Mouse (Mus musculus) right cerebral cortex, postnatal 10 days (tissue): ENCODE data around the gene Hspa12b.

Source experiments
- DNase-seq, 2 experiments: peaks; one replicate each; pipeline ENCODE4 v3.0.0; 2021; ENCODE audit warnings: low spot score in 2 of 2

The Hspa12b gene

DNA sequence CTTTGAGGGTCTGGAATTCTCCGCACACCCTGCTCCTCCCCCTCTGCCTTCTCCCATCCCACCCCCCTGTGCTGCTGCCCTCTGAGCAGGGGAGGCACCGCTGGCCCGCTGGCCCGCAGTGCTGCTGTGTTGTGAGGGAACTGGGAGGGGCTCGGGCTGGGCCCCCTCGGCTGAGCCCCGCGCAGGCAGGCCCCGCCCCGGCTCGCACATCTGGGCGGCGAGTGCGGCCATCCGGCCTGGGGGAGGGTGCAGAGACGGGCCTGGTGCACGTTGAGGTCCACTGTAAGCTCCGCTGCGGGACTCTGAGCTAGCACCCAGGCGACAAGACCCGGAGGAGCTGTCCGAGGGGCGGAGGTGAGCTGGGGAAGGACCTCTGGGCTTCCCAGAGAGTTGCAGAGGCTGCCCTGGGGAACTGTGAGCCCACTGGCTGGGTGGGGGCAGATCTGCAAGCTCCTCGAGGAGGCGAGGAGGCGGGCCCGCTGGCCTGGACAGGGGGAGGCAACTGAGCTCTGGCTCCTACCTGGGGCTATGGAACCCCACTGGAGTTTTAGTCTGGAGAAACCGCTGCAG lies at the start of gene Hspa12b:
TSS of gene Hspa12b (plus strand) at position 120 of the 570 bp plus-strand sequence.
- DNase-seq = peak in 1 of 2 experiments; percentile 19

DNA sequence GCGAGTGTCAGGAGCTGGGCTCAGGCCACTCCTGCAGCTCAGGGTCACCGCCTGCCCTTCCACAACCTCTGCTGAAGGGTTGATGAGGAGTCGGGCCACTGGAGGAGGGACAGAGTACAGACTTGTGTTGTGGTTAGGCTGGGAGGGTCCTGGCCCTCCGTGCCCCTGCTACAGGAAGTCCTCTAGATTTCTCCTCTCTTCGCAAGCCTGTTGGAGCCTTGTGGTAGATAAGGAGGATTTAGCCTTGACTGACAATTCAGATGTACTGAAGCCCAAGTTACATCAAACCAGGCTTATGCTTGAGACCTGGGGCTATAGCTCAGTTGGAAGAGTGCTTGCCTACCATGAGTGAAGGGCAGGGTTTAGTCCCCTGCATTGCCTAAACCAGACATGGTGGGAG lies 46.6 kb upstream of the Hspa12b start:
- no peak for DNase-seq

DNA sequence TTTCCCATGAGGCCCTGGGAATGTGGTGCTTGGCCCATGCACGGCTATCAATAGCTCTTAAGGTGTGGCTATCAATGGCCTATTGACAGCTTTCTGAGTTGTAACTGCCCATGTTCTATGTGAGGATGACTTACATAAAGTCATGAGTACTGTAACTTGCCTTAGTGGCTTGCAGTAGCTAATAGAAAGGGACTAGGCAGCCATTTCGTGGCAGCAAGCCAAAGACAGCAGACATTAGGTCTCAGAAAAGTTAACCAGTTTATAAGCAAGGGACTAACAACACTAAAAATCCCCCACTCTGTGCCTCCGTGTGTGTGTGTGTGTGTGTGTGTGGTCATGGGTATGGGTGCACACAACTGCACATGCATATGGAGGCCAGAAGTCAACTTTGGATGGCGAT lies 42.9 kb upstream of the Hspa12b start:
- no peak for DNase-seq

DNA sequence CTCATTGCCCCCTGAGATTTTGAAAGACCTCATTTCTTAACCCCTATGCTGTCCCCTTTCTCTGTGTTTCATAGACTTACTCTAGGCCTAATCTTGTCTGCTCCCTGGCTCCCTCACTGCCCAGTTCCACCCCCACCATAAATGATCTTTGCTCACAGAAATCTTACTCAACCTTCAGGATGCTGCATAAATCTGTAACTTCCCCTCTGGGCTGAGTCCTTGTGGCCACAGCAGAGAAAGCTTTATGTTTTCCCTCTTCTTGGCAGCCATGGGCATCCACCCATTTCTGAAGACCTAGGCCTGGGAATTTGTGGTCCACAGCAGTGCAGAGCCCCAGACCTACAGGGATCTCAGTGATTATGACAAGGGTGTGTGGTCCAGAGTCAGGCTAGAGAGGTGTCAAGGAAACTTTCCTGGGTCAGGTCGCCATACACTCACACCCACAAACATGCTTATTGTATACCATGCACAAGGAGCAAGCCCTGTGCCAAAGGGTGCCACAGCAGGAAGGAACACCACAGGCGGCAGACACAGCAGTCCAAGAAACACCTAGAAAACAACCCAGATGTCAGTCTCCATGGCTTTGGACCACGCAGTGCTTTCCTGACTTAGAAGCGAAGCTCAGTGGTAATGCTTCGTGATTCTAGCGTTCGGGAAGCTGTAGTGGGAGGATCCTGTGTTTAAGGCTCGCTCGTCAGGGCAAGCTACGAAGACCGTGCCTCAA lies 40.3 kb upstream of the Hspa12b start, which contains the start of gene Siglec1:
TSS of gene Siglec1 (minus strand) at position 99 of the 724 bp plus-strand sequence.
- DNase-seq = no peak

DNA sequence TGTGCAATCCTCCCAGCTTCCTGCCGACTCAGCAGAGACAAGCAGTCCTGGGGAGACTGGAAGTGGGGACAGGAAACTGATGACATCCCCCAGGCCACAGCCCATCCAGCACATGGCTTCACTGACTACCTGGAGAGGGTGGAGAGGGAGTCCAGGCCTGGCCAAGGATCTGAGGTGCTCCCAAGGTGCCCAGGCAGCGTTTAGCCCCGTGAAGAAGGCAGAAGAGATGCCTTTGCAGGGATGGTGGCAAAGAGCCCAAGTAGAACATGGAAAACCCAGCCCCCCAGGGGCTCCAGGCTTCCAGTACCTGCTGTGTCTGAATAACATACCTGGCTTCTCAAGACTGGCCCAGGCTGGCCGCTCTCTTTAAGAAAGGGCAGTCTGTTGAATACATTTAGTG lies 38.5 kb upstream of the Hspa12b start:
- no peak for DNase-seq

DNA sequence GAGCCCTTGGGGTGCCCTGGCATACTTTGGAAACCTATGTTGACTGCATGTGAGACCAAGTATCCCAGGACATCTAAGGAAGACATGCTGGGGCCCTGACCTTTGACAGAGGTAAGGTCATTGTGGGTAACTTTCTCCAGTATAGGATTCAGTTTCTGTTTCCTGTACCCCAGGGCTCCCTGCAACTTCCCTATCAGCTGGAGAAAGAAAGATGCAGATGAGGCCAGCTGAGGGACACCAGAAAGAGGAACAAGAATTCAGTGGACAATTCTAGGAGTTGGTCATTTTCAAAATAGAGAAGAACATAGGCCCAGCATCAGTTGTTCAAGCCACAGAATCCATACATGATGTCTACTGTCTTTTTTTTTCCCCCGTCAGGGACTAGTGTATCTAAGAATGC lies 37.4 kb upstream of the Hspa12b start:
- DNase-seq = no peak

DNA sequence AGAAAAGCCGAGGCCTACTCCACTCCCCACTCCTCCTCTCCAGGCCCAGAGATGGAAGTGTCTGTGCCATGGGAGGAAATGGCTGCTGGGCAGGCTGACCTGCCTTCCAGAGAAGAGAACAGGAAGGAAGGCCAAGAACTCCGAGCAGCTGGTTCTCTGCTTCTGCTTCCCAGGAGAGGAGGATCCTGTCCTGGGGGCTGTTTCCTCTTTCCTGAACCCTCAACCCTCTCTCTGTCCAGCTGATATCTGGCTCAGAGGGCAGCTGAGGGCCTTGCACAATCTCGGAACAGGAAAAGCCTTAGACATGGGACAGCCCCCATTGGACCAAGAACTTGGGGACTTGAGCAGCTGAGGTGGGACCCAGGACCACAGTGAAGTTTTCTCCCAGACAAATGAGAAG lies 36.2 kb upstream of the Hspa12b start:
- DNase-seq = peak in 1 of 2 experiments; percentile 44

DNA sequence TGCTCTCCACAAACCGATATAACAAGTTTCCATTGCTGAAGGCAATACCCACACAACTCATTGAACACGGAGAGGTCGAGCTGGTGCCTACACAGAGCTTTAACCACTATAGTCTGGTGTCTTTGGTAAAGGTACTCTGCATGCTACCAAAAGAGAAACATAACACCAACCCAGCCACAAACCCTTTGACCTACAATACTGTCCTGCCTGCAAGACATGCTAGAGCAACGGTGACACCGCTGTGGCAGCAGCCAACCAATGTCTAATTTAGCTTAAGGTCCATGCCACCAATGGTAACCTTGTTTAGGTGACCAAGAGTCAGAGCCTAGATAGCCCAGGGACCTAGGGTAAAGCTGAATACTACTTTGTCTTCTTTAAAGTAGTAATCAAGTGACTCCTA lies 33.5 kb upstream of the Hspa12b start:
- peak in 1 of 2 experiments; percentile 19 for DNase-seq

DNA sequence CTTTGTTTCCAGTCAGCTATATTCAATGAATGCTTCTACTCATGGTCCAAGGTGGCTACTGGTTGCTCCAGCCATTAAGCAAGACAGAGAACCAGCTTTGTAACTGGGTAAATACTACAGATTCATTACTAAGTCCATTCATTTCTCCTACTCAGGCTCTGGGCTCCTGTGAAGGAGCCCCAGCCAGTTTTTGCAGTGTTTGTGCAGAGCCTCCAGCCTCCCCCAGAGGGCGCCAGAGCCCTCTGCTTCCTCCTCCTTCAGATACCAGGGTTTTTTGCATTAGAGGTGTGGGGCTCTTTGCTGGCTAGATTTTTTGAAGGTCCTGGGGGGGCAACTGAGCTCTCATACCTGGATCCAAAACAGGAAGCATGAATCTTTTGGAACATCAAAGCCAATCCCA lies 32.3 kb upstream of the Hspa12b start:
- peak; percentile 79 to 86 for DNase-seq

DNA sequence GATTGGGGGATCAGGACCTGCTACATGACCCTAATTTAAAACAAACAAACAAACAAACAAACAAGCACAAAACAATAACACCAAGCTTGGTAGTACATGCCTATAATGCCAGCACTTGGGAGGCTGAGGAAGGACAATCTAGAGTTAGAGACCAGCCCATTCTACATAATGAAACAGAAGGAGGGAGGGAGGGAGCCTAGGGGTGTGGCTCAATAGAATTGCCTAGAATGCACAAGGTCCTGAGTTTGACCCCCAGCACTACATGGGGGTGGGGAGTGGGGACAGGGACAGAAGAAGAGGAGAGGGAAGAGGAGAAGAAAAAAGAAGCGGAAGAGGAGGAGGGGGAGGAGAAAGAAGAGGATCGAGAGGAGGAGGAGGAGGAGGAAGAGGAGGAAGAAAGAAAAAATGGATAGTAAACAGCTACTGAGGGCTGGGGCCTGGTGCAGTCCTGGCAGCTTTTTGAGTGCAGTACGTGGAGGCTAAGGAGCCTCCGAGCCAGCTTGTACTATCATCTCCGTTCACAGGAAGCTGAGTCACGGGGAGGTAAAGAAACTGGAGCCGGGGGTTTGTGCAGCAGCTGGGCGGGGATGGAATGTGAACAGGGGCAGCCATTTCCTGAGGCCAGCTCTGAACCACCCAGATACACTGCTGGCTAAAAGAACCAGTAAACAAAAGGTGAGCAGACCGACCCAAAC lies 30.8 kb upstream of the Hspa12b start:
- DNase-seq = peak in 1 of 2 experiments; percentile 27

DNA sequence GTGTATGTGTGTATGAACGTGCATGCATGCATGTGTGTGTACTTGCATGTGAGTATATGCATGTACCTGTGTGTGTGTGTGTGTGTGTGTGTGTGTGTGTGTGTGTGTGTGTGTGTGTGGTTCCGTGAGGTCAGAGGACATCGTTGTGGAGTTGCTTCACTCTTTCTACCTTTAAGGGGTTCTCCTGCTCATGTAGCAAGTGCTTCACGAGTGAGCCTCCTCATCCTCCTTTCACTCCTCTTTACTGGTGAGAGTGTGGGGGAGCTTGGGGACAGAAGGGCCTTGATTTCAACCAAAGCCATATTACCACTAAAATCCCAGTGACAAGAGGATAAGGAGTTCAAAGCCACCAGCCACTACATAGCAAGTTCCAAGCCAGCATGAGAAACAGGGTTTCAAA lies 30.0 kb upstream of the Hspa12b start:
- DNase-seq = no peak

DNA sequence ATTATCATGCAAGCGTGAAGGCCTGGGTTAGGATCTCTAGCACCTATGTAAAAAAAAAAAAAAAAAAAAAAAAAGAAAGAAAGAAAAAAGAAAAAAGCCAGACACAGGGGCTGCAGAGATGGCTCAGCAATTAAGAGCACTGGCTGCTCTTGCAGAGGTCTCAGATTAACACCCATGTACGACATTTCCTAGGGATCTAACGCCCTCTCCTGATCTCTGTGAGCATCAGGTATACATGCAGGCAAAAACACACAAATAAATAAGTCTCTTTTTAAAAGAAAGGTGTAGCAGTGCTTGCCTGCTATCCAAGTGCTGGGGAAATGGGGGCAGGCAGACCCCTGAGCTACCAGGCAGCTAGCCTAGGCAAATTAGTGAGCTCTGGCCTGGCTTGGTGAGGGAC lies 25.6 kb upstream of the Hspa12b start:
- no peak for DNase-seq

DNA sequence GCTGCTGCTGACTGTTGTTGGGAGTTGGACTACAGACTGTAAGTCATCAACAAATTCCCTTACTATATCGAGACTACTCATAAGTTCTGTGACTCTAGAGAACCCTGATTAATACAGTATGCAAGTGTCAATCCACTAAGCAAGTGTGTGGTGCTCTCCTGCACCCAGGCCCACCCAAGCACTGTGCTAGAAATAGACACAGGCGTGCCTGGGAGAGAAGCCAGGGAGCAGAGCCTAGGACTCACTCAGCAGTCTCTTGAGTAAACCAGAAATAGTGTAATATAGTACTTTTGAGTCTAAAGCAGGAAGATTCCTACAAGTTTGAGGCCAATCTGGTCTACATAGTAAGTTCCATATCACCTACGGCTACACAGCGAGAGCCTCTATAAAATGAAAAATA lies 23.1 kb upstream of the Hspa12b start:
- peak in 1 of 2 experiments; percentile 20 for DNase-seq

DNA sequence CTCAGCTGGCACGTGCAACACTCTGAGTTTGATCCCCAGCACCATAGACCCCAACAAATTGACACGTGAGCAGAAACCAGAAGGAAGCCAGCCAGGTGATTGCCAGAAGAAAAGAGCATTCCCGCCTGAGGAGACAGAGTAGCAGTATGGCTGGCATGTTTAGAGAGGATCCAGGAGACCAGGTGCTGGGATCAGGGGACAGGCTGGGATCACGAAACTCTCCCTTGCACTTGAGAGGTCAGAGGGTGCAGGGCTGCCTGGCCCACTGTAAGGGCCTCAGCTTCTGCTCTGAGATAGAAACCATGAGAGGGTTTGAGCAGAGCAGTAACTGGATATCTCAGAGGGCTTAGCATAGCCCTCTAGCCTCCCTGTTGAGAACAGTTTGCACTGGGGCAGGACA lies 22.0 kb upstream of the Hspa12b start:
- peak in 1 of 2 experiments; percentile 7 for DNase-seq

DNA sequence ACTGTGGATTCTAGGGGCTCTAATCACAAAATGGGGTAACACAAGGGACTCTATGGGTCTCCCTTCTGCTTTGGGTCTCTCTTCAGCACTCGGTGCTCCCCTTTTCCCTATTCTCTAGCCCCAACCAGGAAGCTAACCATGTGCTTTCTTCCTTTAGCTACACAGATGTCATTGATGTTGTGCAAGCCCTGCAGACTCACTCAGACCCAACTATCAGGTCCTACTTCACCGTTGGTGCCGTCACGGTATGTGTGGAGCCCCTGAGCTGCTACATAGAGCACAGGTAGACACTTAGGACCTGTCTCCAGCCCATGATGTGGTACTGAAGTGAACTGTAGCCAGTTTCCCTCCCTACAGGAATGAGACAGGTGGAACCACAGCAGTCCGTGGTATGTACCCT lies 21.1 kb upstream of the Hspa12b start:
- DNase-seq = peak in 1 of 2 experiments; percentile 14

DNA sequence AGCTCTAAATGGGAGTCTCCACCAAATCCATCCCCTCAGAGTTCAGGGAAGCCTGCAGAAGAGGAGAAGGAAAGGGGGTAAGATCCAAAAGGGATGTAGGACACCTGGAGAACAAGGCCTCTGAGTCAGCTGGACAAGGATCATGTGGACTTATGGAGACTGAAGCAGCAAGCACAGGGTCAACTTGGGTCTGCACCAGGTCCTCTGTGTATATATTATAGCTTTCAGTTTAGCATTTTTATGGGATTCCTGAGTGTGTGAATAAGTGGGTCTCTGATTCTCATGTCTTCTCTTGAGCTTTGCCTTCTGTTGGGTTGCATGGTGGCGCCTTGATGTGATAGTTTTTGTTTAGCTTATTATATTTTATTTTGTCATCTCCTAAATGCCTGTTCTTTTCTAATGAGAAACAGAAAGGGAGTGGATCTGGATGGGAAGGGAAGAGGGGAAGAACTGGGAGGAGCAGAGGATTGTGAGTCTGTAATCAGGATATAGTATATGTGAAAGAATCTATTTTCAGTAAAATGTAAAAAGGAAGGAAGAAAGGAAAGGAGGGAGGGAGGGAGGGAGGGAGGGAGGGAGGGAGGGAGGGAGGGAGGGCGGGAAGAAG lies 8.0 kb upstream of the Hspa12b start:
- peak in 1 of 2 experiments; percentile 9 for DNase-seq

DNA sequence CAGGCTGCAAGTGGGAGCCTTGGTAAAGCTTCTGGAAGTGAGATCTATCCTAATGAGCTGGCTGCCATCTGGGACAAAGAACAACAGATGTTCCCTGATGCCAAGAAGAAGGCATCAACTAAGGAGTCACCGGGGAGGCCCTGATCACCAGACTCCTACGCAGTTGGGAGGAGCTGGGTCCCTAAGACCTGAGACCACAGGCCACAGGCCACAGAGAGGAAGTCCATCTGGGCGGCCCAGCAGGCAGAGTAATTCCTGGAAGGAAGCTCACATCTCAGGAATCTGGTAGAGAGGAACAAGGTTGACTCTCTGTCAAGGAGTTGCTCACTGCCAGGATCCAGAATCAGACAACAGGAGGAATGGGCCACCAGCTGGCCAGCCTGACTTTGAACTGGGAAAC lies 2.9 kb upstream of the Hspa12b start:
- peak in 1 of 2 experiments; percentile 21 for DNase-seq

DNA sequence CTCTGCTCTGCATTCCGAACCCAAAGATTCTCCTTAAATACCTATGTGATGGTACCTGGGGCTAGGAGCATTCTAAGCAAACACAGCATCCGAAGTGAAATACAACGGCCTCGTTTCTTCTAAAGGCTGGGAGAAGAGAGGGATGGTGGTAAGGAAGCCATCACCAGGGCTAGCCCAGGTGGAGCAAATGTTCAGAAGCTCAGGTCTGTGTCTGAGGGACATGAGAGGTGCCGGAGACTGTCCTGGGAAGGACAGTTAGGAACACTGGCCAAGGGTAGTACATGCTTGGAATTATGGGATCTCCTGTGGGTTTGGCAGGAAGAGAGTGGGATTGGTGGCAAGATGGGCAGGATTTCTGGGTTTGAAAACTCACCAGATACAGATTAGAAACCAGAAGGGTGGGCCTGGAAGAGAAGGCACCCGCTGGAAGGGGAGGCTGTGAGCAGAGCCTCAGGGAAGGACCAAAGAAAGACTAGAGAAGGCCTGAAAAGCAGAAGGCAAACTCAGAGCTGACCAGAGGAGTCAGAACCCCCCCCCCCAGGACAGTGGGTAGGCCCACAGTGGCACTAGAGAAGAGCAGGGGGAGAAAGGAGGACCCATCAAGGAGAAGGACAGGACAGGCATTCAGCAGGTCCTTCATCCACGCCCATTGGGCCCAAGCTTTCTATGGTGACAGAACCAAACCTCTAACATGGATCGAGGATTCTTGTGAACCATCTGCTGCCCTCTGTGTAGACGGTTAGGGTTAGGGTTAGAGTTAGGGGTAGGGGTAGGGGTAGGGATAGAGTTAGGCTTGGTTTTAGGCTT lies 1.7 kb upstream of the Hspa12b start:
- DNase-seq = peak in 1 of 2 experiments; percentile 8

DNA sequence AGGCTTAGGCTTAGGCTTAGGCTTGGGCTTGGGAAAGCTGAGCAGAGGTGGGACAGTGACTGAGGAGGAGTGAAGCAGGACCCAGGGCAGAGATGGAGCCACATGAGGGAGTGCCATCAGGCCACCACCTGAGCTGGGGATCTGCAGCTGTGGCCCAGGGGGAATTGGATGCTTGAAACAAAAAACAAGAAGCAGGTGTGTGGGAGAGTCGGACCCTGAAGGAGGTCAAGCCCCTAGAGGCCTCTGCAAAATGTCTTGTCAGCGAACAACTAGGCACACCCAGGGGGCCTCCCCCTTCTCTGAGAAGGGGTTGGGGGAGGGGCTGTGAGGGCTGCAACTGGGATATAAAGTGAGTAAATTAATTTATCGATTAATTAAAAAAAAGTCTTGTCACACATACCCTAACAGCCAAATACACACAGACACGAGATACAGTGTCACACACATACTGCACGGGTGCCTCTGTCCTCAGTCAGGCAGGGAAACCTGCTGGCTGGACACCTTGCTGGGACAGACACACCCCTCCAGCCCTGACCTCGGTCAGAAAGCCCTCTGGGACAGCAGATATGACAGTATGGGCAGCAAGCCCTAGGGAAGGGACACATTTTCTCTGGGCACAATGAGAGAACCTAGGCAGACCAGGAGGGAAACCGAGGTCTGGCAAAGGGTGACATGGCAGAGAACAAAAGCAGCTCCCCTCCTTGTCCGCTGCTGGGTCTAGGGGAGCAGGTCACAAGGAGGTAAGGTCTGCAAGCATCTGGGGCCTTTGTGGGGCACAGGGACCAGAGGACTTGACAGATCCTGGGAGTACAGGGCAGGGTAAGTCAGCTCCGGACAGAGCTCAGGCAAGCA lies 890 bp upstream of the Hspa12b start:
- peak in 1 of 2 experiments; percentile 19 for DNase-seq

DNA sequence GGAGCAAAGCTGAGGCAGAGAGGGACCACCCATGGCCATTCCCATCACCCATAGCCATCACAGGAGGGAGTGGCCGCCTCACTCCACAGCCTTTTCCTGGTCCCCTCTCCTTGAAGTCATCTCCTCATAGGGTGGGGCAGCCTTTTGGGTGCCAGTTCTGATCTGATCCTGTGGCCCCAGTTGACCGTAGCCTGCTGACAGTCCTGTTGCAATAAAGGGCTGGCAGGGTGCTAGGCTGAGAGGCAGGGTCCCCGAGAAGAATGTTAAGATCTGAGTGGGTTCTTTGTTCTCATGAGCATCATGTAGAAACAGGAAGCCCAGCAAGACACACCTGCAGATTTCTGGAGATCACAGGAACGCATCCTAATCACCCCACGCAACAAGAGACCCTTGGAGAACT lies 1.1 kb downstream of the Hspa12b start:
- DNase-seq = peak in 1 of 2 experiments; percentile 15
